Mouse (Mus musculus) layer of hippocampus, postnatal 10 days (tissue): ENCODE measurements around the gene Rab43. TPM values are rescaled to one million over a fixed set of nuclear protein-coding genes. Genes with fewer than 3 reads are reported as not detected.
A peak's percentile ranks its signal among the peaks of the same experiment; 100 is the strongest.

ENCODE experiments used
- DNase-seq, 2 experiments: peaks; one replicate each; pipeline ENCODE4 v3.0.0; 2021; ENCODE audit warnings: low spot score in 2 of 2
- total RNA-seq, 2 experiments: library from RNA; stranded (reverse); gene quantifications; 2 replicates each; pipeline ENCODE4 v1.2.3; 2021

The Rab43 gene
- total RNA-seq, 2 experiments from 2014 or later = 19.3 to 21.2 TPM

GRCm38 (mm10) chr6:87809651-87810161 lies 2.3 kb downstream of the Rab43 start:
- DNase-seq = no peak

- no peak for DNase-seq
These were observed 2.8 kb downstream of the Rab43 start for GRCm38 (mm10) chr6:87809144-87809543.

GRCm38 (mm10) chr6:87808521-87808920 lies 3.4 kb downstream of the Rab43 start:
- DNase-seq = no peak

- no peak for DNase-seq
These were observed 4.1 kb downstream of the Rab43 start for GRCm38 (mm10) chr6:87807735-87808440.

- DNase-seq = no peak
These were observed 5.1 kb downstream of the Rab43 start for GRCm38 (mm10) chr6:87806857-87807256.

- DNase-seq = no peak
These were observed 5.9 kb downstream of the Rab43 start for GRCm38 (mm10) chr6:87806028-87806427.

- DNase-seq = no peak
These were observed 6.5 kb downstream of the Rab43 start for GRCm38 (mm10) chr6:87805448-87805847.

- no peak for DNase-seq
These were observed 7.1 kb downstream of the Rab43 start for GRCm38 (mm10) chr6:87804886-87805285.

- no peak for DNase-seq
These were observed 7.9 kb downstream of the Rab43 start for GRCm38 (mm10) chr6:87804036-87804435.

GRCm38 (mm10) chr6:87802462-87802861 lies 9.5 kb downstream of the Rab43 start:
- DNase-seq = no peak

GRCm38 (mm10) chr6:87799576-87799975 lies 12.4 kb downstream of the Rab43 start:
- no peak for DNase-seq

- no peak for DNase-seq
These were observed 14.6 kb downstream of the Rab43 start for GRCm38 (mm10) chr6:87797321-87797720.

GRCm38 (mm10) chr6:87796251-87796880 lies 15.6 kb downstream of the Rab43 start:
- DNase-seq = no peak

- DNase-seq = no peak
These were observed 16.4 kb downstream of the Rab43 start for GRCm38 (mm10) chr6:87795385-87796150.

- DNase-seq = no peak
These were observed 18.0 kb downstream of the Rab43 start for GRCm38 (mm10) chr6:87793821-87794510.

- no peak for DNase-seq
These were observed 20.1 kb downstream of the Rab43 start for GRCm38 (mm10) chr6:87791826-87792225.

GRCm38 (mm10) chr6:87790779-87791480 lies 21.0 kb downstream of the Rab43 start:
- no peak for DNase-seq

- DNase-seq = no peak
These were observed 22.2 kb downstream of the Rab43 start for GRCm38 (mm10) chr6:87789791-87790190.

- DNase-seq = peak in 1 of 2 experiments; percentile 29
These were observed 22.9 kb downstream of the Rab43 start for GRCm38 (mm10) chr6:87788896-87789587.

- no peak for DNase-seq
These were observed 23.6 kb downstream of the Rab43 start for GRCm38 (mm10) chr6:87788266-87788895.
